Mouse (Mus musculus): Measurements from ENCODE around the gene Phrf1. TPM values are rescaled to one million over a fixed set of nuclear protein-coding genes. Genes with fewer than 3 reads are reported as not detected.

Gene Phrf1
- polyA plus RNA-seq, 1 experiment: 44.5 TPM

DNA sequence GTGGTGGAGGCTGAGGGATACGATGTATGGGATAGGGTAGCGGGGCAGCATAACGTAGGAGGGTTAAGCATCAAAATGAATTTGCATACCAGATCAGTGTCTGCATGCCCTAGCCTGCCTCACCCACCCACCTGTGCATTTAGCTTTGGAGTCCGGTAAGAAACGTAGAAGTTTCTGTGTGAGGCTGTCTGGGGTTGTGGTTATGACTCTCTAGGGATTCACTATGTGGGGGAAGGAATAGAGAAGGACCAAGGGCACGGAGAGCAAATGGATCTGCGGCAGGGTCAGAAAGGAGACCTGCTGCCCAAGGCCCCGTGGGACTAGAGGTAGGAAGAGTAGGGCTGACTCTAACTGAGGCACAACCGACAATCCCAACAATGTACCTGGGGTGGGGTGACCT lies 46.8 kb downstream of the Phrf1 start:
- H3ac ChIP-seq (ENCODE audit: control insufficient read depth, insufficient read length): no peak overlapping the region
- no peak overlapping the region for H3K4me2 ChIP-seq (ENCODE audit: low read depth)
- H3K4me3 ChIP-seq: no peak overlapping the region
- no peaks in the 10 kb centered on the region for H3K79me2 ChIP-seq (ENCODE audit: control insufficient read depth, insufficient read depth)
- no peak for TF ChIP-seq TCF12 (IDR thresholded peaks at IDR 0.05; ENCODE audit: insufficient read depth, poor library complexity, severe bottlenecking)
- no peak for TF ChIP-seq POLR2AphosphoS2 (IDR thresholded peaks at IDR 0.05; ENCODE audit: insufficient read length, low read depth)
- no peak for TF ChIP-seq USF1 (IDR thresholded peaks at IDR 0.05; ENCODE audit: low read depth)
- no peak for TF ChIP-seq CEBPB (IDR thresholded peaks at IDR 0.05; ENCODE audit: insufficient read depth, poor library complexity, severe bottlenecking)
- no peak for TF ChIP-seq TCF3 (IDR thresholded peaks at IDR 0.05; ENCODE audit: insufficient read length, low read depth)
- no peak for TF ChIP-seq MYOD1 (IDR thresholded peaks at IDR 0.05; ENCODE audit: control insufficient read depth in 1 of 3, insufficient read length in 2 of 3, low read depth in 2 of 3)
- H3K27me3 ChIP-seq (ENCODE audit: control insufficient read depth, insufficient read depth, insufficient read length): peaks cover 8% of the 10 kb centered on the region
- no peaks in the 10 kb centered on the region for H3K36me3 ChIP-seq (ENCODE audit: control insufficient read depth, insufficient read depth)

DNA sequence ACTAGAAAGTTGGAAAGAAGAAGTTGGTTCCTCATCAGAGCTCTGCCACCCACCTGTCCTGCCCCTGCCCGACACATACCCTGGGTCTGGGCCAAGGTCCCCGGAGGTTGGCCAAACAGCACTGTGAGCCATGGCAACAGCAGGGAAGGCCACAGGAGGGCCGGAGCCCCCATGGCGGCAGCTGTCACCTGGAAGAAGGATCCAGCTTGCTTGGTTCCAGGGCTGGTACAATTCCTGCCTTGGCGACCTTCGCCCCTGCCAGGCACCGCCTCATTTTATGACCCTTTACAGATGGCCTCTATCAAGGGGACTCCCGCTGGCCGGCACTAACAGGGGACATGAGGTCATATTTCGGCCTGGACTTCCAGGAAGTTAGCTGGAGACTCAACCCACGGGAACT lies 48.0 kb downstream of the Phrf1 start, which contains the start of gene Cdhr5:
Gene Cdhr5, minus strand, starts transcription at position 241 of the 400 bp plus-strand sequence.
- no peak within 1 kb of the TSS for H3K4me3 ChIP-seq
- H3K27me3 ChIP-seq (ENCODE audit: control insufficient read depth, insufficient read depth, insufficient read length): peaks cover 8% of the 10 kb centered on the region
- H3K4me2 ChIP-seq (ENCODE audit: low read depth): no peak within 1 kb of the TSS
- TF ChIP-seq TCF3 (IDR thresholded peaks at IDR 0.05; ENCODE audit: insufficient read length, low read depth): no peak
- TF ChIP-seq SRF (IDR thresholded peaks at IDR 0.05; ENCODE audit: control insufficient read depth, insufficient read length, low read depth): no peak
- TF ChIP-seq TCF12 (IDR thresholded peaks at IDR 0.05; ENCODE audit: insufficient read depth, poor library complexity, severe bottlenecking): no peak
- no peak for TF ChIP-seq MAX (IDR thresholded peaks at IDR 0.05; ENCODE audit: low read depth)
- TF ChIP-seq POLR2AphosphoS2 (IDR thresholded peaks at IDR 0.05; ENCODE audit: insufficient read length, low read depth): no peak
- no peaks in the 10 kb centered on the region for H3K79me2 ChIP-seq (ENCODE audit: control insufficient read depth, insufficient read depth)
- no peaks in the 10 kb centered on the region for H3K36me3 ChIP-seq (ENCODE audit: control insufficient read depth, insufficient read depth)
- no peak within 1 kb of the TSS for H3ac ChIP-seq (ENCODE audit: control insufficient read depth, insufficient read length)

DNA sequence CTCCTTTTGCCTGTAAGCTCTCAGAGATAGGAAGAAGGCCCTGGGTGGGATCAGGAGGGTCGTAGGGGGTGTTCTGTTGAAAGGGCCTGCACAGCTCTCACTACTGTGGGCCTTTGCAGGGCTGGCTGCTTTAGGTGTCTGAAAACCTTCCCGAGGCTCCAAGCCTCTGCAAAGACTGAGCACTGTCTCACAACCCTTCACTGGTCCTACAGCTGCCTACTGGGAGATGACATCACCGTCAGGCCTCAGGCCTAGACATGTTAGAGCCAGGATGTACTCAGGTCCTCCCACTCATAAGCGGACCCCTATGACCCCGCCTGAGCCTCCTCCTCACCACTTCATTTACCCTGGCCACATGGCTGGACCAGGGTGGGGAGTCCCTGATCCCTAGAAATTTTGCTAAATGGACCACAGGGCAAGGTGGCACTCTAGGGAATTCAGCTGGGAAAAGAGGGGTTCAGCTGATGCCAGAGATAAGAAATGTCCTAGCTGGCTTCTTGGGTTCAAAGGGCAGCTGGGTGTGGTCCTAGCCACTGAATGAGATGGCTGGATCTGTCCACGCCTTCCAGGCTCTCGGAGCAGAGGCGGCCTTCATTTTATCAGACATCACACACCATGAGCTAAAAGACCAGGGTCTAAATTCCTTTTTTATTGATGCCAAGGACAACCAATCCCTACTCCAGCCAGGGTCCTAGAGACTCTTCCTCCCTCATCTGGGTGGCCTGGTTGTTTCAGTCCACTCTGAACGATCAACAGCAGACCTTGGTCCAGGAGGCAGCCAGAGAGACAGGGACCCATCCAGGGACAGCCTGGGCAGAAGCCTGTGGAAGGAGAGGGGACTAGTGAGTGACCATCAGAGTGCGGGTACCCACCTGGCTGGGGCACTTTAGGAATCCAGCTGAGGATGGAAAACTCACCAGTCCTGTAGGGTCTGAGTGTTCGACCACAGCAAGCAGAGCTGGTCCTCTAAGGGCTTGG lies 49.4 kb downstream of the Phrf1 start:
- H3ac ChIP-seq (ENCODE audit: control insufficient read depth, insufficient read length): no peak overlapping the region
- no peak overlapping the region for H3K4me2 ChIP-seq (ENCODE audit: low read depth)
- no peak overlapping the region for H3K4me3 ChIP-seq
- no peak for TF ChIP-seq POLR2A (IDR thresholded peaks at IDR 0.05; ENCODE audit: insufficient read length, low read depth)
- TF ChIP-seq MYOD1 (IDR thresholded peaks at IDR 0.05; ENCODE audit: control insufficient read depth in 1 of 3, insufficient read length in 2 of 3, low read depth in 2 of 3): no peak
- no peak for TF ChIP-seq TCF12 (IDR thresholded peaks at IDR 0.05; ENCODE audit: insufficient read depth, poor library complexity, severe bottlenecking)
- no peak for TF ChIP-seq MYOG (IDR thresholded peaks at IDR 0.05; ENCODE audit: control insufficient read depth in 1 of 3, insufficient read depth in 1 of 3, insufficient read length in 2 of 3, low read depth in 2 of 3)
- no peak for TF ChIP-seq REST (IDR thresholded peaks at IDR 0.05; ENCODE audit: insufficient read depth, insufficient read length)
- no peak for TF ChIP-seq CEBPB (IDR thresholded peaks at IDR 0.05; ENCODE audit: insufficient read depth, poor library complexity, severe bottlenecking)
- no peak for TF ChIP-seq TCF3 (IDR thresholded peaks at IDR 0.05; ENCODE audit: insufficient read length, low read depth)
- H3K36me3 ChIP-seq (ENCODE audit: control insufficient read depth, insufficient read depth): no peaks in the 10 kb centered on the region
- H3K79me2 ChIP-seq (ENCODE audit: control insufficient read depth, insufficient read depth): no peaks in the 10 kb centered on the region
- peaks cover 3% of the 10 kb centered on the region for H3K27me3 ChIP-seq (ENCODE audit: control insufficient read depth, insufficient read depth, insufficient read length)

GRCm38 (mm10) chr7:141278766-141279590 lies 50.4 kb downstream of the Phrf1 start, which contains the start of gene Sct:
TSS of gene Sct (minus strand) at chr7:141279133.
- no peaks in the 10 kb centered on the region for H3K79me2 ChIP-seq (ENCODE audit: control insufficient read depth, insufficient read depth)
- no peaks in the 10 kb centered on the region for H3K36me3 ChIP-seq (ENCODE audit: control insufficient read depth, insufficient read depth)
- TF ChIP-seq REST (IDR thresholded peaks at IDR 0.05; ENCODE audit: insufficient read depth, insufficient read length) (no peak), POLR2A (IDR thresholded peaks at IDR 0.05; ENCODE audit: insufficient read length, low read depth) (no peak), USF1 (IDR thresholded peaks at IDR 0.05; ENCODE audit: low read depth) (no peak), CEBPB (IDR thresholded peaks at IDR 0.05; ENCODE audit: insufficient read depth, poor library complexity, severe bottlenecking) (no peak), POLR2AphosphoS2 (IDR thresholded peaks at IDR 0.05; ENCODE audit: insufficient read length, low read depth) (no peak), MYOD1 (IDR thresholded peaks at IDR 0.05; ENCODE audit: control insufficient read depth in 1 of 3, insufficient read length in 2 of 3, low read depth in 2 of 3) (peak in 2 of 3 experiments; percentile 38 to 45), E2F4 (IDR thresholded peaks at IDR 0.05; ENCODE audit: insufficient read depth) (no peak), MAX (IDR thresholded peaks at IDR 0.05; ENCODE audit: low read depth) (no peak), SRF (IDR thresholded peaks at IDR 0.05; ENCODE audit: control insufficient read depth, insufficient read length, low read depth) (no peak), TCF3 (IDR thresholded peaks at IDR 0.05; ENCODE audit: insufficient read length, low read depth) (no peak), MYOG (IDR thresholded peaks at IDR 0.05; ENCODE audit: control insufficient read depth in 1 of 3, insufficient read depth in 1 of 3, insufficient read length in 2 of 3, low read depth in 2 of 3) (peak in 1 of 3 experiments; percentile 54), TCF12 (IDR thresholded peaks at IDR 0.05; ENCODE audit: insufficient read depth, poor library complexity, severe bottlenecking) (no peak)
- no peaks in the 10 kb centered on the region for H3K27me3 ChIP-seq (ENCODE audit: control insufficient read depth, insufficient read depth, insufficient read length)
- H3ac ChIP-seq (ENCODE audit: control insufficient read depth, insufficient read length): no peak within 1 kb of the TSS
- H3K4me2 ChIP-seq (ENCODE audit: low read depth): peak within 1 kb of the TSS; percentile 27
- H3K4me3 ChIP-seq: no peak within 1 kb of the TSS

Data from myocyte (in vitro differentiated cells).